Mouse (Mus musculus): ENCODE data around the gene Ptprq.

Ptprq gene

GRCm38 (mm10) chr10:107719806-107720205, at the start of gene Ptprq:
Gene Ptprq (minus strand): TSS chr10:107720051.
- no peak for DNase-seq

- DNase-seq, result no peak
These were observed 39.8 kb upstream of the Ptprq start for GRCm38 (mm10) chr10:107759624-107760023.

DNA sequence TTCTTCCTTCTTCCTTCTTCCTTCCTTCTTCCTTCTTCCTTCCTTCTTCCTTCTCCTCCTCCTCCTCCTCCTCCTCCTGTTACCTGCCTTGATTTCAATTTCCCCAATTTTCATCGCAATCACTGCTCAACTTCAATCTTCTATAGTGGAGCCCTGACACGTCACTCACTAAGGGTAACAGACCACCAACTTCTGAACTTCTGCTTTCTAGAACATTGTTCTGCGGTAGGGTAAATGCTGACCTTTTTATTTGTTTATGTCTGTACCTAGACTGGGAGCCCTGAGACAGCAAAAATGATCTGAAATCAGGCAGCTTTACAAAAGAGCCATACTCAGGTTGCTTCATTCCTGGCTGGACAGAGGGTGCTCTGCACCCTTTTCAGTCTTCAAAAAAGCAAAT, 33.6 kb upstream of the Ptprq start:
- no peak for DNase-seq

- DNase-seq, result no peak
These were observed 32.7 kb upstream of the Ptprq start for GRCm38 (mm10) chr10:107752351-107753143.

DNA sequence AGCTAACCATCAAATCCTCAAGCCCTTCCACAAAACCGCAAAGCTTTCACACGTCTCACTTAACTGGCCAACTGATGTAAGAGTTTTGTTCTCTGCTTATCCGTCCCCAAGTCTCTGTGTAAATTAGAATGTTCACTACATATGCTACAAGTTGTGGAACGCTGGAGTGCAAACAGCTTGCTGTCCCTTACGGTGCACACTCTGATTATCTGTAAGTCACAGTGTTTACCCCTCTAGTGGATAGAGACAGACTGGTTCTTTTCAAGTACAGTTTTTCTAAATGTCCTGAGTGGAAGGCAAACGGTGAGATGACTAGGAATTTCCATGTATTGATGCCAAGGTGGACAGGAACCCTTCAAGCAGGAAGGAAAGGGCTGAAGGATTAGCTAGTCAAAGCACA, 32.1 kb upstream of the Ptprq start:
- no peak for DNase-seq

GRCm38 (mm10) chr10:107747566-107747965, 27.7 kb upstream of the Ptprq start:
- no peak for DNase-seq

- DNase-seq, result no peak
These were observed 26.9 kb upstream of the Ptprq start for GRCm38 (mm10) chr10:107746717-107747116.

DNA sequence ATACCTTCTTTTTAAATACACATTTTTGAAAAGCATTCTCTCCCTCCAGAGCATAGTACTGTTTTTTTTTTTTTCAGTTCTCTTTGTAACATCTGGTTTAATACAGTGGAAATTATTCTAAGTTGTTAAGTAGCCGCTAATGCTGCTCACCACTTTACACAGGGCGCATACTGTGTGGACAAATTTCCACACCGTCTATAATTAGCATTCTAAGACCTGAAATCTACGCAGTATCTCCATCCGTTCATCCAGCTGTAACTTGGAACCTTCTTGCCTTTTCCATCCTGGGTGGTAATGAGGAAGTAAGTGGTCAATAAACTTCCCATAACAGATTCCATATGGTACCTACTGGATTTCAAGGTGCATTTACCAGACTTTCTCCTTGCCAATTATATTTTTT, 20.0 kb upstream of the Ptprq start:
- DNase-seq, result no peak

DNA sequence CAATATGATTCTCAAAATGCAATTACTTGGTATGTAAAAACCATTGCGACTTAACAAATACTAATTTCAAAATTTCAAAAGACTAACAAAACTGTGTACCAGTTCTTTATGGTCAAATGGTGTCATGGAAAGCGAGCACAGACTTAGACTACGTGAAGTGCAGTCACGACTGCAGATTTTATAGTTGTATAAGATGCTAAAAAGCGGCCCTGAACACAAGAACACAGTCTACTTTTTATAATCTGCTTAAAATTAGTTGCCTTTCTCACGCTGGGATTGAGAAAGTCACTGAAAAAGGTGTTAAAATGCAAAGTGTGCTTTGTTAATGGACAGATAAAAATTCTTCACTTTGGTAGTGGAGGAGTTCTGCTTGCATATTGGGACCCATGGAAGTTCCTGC, 17.9 kb upstream of the Ptprq start:
- no peak for DNase-seq

GRCm38 (mm10) chr10:107735448-107735847, 15.6 kb upstream of the Ptprq start:
- DNase-seq, result no peak

- no peak for DNase-seq
These were observed 14.5 kb upstream of the Ptprq start for GRCm38 (mm10) chr10:107734327-107734726.

DNA sequence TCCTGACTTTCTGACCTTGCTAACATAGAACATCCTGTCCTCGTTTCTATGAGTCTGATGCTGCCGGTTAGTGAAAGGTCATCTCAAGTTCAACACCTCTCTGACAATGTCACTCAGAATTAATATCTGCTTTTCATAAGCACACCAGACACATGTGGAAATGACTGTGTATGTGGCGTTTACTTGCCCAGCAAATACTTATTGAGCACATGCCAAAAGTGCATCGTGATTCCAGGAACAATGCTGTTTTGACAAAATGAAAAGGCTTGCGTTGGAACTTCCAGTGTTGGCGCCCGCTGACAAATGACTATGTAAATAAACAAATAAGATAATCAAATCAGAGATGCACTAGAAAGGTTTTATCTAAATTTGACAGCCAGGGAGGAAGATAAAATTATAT, 5.8 kb upstream of the Ptprq start:
- no peak for DNase-seq

DNA sequence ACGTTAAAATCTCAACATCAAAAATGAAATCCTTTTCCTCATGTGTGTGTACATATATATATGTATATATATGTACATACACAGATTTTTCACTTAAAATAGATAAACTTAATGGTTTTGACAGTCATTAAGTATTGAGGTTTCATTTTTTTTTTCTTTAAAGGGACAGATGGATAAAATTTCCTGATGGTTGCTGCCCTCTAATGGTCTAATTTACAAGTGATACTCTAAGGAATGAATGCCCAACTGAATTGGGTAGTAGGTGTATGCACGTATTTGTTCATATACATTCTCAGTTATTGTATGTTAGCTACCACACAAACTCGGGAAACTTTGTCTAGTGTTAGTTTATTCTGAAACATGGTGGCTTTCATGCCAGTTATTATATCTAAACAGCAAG, 15.4 kb downstream of the Ptprq start:
- DNase-seq, result no peak

DNA sequence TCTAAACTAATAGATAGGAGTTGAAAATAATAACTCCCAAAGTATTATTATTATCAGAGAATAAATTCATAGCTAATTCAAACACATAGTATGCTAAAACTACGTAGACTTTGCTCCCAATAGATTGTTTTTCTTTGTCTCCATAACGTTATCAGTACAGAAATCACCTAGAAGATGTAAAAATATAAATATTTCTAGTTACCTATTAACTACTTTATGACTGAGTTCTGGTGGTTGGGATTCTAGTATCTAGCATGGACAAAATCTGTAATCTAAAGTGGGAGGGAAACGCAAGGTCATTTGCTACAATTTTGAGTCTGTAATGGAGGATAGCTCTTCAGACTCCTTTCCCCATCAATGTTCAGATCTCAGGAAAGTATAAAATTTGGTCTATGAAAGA, 18.9 kb downstream of the Ptprq start:
- no peak for DNase-seq

GRCm38 (mm10) chr10:107698716-107699115, 21.1 kb downstream of the Ptprq start:
- DNase-seq, result no peak

GRCm38 (mm10) chr10:107697177-107697576, 22.7 kb downstream of the Ptprq start:
- no peak for DNase-seq

- no peak for DNase-seq
These were observed 32.5 kb downstream of the Ptprq start for GRCm38 (mm10) chr10:107687382-107687781.

GRCm38 (mm10) chr10:107675994-107676393, 43.9 kb downstream of the Ptprq start:
- DNase-seq, result no peak

- no peak for DNase-seq
These were observed 51.3 kb downstream of the Ptprq start for GRCm38 (mm10) chr10:107668374-107669094.

DNA sequence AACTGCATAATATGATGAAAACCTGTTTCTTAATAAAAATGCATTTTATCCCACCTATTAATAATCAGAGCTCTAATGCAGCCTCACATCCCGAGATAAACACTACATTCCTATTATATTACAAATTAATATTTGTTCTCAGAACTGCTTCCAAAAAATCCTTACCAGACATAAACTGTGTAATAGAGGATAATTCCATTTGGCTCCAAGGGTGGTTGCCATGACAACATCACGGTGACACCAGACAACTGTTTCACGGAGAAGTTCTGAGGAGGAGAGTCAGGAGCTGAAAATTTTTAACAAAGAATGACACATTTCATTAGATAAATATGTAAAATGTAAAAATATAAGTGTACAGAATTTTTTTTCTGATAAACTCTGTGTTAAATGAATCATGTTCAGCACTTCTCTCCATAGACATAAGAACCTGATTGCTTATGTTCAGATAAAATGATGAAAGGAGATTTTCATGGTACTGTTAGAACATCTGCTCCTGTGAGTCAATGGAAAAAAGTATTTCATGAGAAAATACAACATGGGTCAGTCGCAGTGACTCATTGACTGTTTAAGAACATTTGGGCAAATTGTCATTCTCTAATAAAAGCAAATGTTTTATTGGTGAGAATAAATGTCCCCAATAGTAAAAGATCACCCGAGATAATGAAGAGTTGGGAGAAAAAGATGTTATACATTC, 57.3 kb downstream of the Ptprq start:
- DNase-seq, result no peak

- DNase-seq, result no peak
These were observed 57.9 kb downstream of the Ptprq start for GRCm38 (mm10) chr10:107661970-107662369.

DNA sequence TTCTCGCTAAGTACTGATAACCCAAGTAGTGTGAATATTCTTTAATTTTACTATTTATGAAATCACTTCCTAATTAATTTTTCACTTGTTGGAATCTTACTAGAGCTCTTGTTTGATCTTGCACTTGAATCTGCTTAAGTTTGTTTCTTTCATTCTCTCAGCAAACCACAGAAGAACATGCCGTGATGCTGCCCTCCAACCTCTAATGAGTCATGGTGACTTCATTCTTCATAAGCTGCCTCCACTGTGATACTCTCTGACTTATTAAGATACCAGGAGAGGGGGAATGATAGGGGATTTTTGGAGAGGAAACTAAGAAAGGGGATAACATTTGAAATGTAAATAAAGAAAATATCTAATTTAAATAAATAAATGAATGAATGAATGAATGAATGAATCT, 60.7 kb downstream of the Ptprq start:
- no peak for DNase-seq

GRCm38 (mm10) chr10:107649687-107650086, 70.2 kb downstream of the Ptprq start:
- DNase-seq, result no peak

GRCm38 (mm10) chr10:107628104-107628503, 91.7 kb downstream of the Ptprq start:
- DNase-seq, result no peak
